Mouse (Mus musculus) T-cell, adult 2 months (primary cell): ENCODE measurements around the gene Sirt3.

Experiments
- DNase-seq: peaks from one replicate; pipeline ENCODE4 v3.0.0; 2022; ENCODE audit warnings: low spot score

Sirt3 gene

GRCm38 (mm10) chr7:140881696-140882468 is at the start of gene Sirt3, which contains the start of gene Psmd13:
TSS of gene Sirt3 (minus strand) at chr7:140882309.
TSS of gene Psmd13 (plus strand) at chr7:140881968.
- peak; percentile 93 for DNase-seq

GRCm38 (mm10) chr7:140927181-140927580 is 45.1 kb upstream of the Sirt3 start:
- DNase-seq, result no peak

- no peak for DNase-seq
Observed at GRCm38 (mm10) chr7:140923070-140923775, 41.1 kb upstream of the Sirt3 start.

- no peak for DNase-seq
Observed at GRCm38 (mm10) chr7:140922398-140923069, 40.4 kb upstream of the Sirt3 start.

GRCm38 (mm10) chr7:140921225-140921975 is 39.3 kb upstream of the Sirt3 start:
- DNase-seq, result no peak

- no peak for DNase-seq
Observed at GRCm38 (mm10) chr7:140920418-140921029, 38.4 kb upstream of the Sirt3 start, which contains the start of gene Nlrp6. TSS of gene Nlrp6 (plus strand) at chr7:140920902.

- DNase-seq, result no peak
Observed at GRCm38 (mm10) chr7:140919911-140920310, 37.8 kb upstream of the Sirt3 start.

GRCm38 (mm10) chr7:140914031-140914690 is 32.1 kb upstream of the Sirt3 start:
- no peak for DNase-seq

GRCm38 (mm10) chr7:140912846-140913482 is 30.9 kb upstream of the Sirt3 start:
- DNase-seq, result no peak

GRCm38 (mm10) chr7:140912293-140912692 is 30.2 kb upstream of the Sirt3 start:
- no peak for DNase-seq

- peak; percentile 62 for DNase-seq
Observed at GRCm38 (mm10) chr7:140908634-140909107, 26.6 kb upstream of the Sirt3 start.

- no peak for DNase-seq
Observed at GRCm38 (mm10) chr7:140908181-140908580, 26.1 kb upstream of the Sirt3 start.

GRCm38 (mm10) chr7:140907697-140908096 is 25.6 kb upstream of the Sirt3 start:
- DNase-seq, result no peak

- no peak for DNase-seq
Observed at GRCm38 (mm10) chr7:140907131-140907530, 25.0 kb upstream of the Sirt3 start.

GRCm38 (mm10) chr7:140905642-140906081 is 23.6 kb upstream of the Sirt3 start:
- DNase-seq, result no peak

GRCm38 (mm10) chr7:140903212-140903611 is 21.1 kb upstream of the Sirt3 start:
- DNase-seq, result peak; percentile 55

- DNase-seq, result no peak
Observed at GRCm38 (mm10) chr7:140902036-140902875, 20.1 kb upstream of the Sirt3 start.

- DNase-seq, result no peak
Observed at GRCm38 (mm10) chr7:140900220-140900619, 18.1 kb upstream of the Sirt3 start, which contains the start of gene Cox8b. TSS of gene Cox8b (minus strand) at chr7:140900446.

GRCm38 (mm10) chr7:140899121-140899520 is 17.0 kb upstream of the Sirt3 start:
- no peak for DNase-seq
